Mouse (Mus musculus) liver, adult (tissue): ENCODE results near the gene Hoxc11.

ENCODE experiments used
- GATA4 ChIP-seq: IDR thresholded peaks from 2 replicates; pipeline ENCODE4 v1.6.1; 2014; ENCODE audit warnings: mild to moderate bottlenecking, low read length; ENCODE audit not compliant: insufficient replicate concordance

The Hoxc11 gene

DNA sequence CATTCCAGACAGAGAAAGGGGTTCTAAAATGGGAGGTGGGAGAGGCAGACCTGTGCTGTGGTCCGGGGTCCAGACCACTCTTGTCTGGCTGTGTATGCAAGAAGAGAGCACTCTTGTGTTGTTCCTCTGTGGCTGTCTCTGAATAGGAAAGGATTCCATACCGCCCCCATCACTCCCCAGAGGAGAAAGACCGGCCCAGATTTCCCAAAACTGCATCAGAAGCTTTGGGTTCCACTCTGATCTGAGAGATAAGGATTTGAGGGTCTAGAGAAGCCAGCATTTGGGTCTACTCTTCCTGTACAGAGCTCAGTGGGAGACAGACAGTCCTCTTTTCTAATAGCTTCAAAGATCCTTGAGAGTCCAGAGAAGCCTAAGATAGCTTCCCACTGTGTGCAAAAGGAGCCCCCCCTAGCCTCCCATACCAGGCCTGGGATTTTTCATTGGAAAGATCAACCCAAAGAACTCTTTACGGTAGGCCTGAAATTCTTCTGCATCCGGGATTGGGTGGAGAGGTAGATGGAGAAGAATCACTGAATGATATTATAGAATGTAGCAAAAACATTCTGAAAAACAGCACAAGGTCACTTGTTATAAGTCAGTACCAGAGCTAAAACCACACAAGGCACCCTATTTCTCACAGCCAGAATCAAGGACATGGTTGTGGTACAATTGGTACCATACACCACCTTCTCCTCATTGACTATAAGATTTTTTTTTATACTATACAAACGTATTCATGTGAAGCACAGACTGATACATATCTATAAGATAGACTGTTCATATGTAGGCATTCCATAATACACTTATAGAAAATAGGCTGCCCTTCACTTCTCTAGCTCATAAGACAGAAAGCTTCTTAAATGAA lies 31.4 kb upstream of the Hoxc11 start:
- no peak for TF ChIP-seq GATA4

DNA sequence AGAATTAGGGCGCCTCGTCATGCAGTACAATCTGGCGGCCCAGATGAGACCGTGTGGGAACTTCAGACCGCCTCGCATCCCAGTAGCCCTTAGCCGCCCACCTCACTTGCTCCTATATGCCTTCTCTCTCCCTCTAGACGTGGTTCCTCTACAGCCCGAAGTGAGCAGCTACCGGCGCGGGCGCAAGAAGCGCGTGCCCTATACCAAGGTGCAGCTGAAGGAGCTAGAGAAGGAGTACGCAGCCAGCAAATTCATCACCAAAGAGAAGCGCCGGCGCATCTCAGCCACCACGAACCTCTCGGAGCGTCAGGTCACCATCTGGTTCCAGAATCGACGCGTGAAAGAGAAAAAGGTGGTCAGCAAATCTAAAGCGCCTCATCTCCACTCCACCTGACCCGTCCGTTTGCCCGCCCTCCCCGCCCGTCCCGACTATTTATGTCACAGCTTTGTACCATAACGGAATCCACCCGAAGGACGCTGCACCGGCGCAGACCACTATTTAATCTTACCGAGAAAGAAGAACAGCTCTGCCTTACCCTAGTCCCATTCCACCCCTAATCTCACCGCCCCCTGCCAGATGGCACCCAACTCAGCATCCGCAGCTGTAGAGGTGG lies 27.1 kb upstream of the Hoxc11 start:
- no peak for TF ChIP-seq GATA4

DNA sequence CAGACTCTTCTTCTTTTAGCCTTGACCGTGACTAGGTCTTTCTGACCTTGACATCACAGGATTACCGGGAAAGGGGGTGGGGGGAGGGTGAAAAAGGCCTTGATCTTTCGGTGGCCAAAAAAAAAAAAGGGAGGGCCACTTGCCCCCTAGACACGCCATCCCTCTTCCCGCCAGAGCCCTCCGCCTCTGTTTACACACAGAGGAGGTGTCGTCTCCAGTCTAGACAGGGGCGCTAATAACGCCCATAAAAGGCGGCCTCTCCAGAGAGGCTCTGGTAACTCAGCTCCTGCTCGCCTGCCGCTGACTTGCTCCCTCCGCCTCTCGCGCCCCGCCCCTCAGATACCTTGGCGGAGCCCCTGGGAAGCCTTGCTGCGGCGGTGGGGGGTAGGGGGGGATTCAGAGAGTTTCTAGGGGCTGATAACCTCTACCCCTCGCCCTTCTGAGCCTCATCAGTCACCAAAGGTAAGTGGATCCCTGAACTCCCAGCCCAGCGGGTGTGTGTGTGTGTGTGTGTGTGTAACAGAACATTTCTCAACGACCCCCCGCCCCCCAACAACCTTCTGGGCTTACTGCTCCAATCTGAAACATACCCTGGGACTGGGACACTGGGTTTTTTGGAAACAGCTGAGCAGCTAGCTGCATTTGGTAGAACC lies 22.4 kb upstream of the Hoxc11 start:
- TF ChIP-seq GATA4, result no peak

DNA sequence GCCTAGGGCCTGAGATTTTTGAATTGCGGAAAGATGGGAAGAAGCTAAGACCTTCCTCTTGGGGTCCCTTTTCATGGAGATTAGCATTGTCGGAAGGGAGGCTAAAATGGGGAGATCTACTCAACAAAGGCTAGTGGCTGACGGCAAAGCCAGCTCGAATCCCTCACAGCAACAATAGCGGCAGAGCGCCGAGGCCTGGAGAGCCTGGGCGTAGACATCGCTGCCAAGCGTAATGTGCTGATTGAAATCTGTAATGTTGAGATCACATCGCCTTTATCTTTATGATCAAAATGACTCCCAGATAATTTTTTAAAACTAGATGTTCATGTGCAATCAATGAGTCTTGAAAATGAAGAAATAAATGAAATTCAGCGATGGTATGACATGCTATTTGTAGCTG lies 19.8 kb upstream of the Hoxc11 start:
- no peak for TF ChIP-seq GATA4

DNA sequence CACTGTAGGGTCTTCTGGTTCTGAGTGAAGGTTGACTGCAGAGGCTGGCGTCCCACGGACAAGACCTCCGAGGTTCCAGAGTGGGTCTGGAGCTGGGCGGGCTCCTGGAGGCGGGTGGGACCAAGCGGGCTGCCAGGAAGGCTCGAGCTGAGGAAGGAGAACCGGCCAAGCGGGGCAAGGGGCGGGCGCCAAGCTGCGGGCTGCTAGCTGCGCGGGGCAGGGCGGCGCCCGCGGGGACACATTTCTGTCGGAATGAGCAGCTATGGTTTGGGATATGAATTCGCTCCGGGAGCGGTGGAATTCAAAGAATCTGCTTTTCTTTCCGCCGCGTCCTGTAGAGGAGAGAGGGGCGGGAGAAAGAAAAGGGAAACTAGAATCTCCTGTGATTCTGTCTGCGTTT lies 19.3 kb upstream of the Hoxc11 start:
- no peak for TF ChIP-seq GATA4

DNA sequence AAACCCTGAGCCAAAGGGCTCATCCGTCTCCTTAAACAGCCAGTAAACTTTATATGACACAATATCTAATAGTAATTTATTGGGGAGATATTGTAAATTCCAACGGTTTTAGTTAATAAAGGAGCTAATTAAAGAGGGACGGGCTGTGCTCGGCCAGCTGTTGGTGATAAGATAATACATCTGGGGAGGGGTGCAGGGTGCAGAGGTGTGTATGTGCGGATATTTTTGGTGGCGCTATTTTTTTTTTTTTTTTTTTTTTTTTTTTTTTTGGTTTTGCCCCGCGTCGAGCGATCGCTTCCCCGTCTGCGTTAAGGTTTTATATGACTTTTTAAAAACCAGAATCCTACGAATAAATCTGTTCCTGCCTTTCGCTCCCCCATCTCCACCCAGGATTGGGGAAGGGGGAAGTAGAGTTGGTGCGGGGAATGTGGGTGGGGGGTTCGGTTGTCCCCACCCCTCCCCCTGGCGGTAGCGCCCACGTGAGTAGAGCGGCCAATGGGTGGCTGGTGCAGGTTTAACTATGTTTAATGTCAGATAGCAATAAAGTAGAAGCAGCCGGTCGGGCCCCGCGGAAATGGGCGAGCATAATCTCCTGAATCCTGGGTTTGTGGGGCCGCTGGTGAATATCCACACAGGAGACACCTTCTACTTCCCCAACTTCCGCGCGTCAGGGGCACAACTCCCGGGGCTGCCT lies 17.8 kb upstream of the Hoxc11 start, which contains the start of gene Hoxc12:
Gene Hoxc12, plus strand, starts transcription at position 479 of the 694 bp plus-strand sequence.
- no peak for TF ChIP-seq GATA4

DNA sequence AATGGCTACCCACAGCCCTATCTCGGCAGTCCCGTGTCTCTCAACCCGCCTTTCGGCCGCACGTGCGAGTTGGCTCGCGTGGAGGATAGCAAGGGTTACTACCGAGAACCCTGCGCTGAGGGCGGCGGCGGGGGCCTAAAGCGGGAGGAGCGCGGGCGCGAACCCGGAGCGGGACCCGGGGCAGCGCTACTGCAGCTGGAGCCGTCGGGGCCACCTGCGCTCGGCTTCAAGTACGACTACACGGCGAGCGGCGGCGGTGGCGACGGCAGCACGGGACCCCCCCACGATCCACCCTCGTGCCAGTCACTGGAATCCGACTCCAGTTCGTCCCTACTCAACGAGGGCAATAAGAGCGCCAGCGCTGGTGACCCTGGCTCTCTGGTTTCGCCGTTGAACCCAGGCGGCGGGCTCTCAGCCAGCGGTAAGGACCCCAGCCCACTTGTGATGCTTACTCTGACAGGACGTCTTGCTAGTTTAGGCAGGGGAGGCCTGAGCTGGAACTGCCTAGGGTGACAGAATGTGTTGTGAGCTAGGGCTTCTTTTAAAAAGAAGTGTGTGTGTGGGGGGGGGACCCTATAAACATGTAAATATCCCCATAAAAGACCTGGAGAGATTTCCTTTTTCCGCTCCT lies 17.1 kb upstream of the Hoxc11 start:
- TF ChIP-seq GATA4, result no peak

DNA sequence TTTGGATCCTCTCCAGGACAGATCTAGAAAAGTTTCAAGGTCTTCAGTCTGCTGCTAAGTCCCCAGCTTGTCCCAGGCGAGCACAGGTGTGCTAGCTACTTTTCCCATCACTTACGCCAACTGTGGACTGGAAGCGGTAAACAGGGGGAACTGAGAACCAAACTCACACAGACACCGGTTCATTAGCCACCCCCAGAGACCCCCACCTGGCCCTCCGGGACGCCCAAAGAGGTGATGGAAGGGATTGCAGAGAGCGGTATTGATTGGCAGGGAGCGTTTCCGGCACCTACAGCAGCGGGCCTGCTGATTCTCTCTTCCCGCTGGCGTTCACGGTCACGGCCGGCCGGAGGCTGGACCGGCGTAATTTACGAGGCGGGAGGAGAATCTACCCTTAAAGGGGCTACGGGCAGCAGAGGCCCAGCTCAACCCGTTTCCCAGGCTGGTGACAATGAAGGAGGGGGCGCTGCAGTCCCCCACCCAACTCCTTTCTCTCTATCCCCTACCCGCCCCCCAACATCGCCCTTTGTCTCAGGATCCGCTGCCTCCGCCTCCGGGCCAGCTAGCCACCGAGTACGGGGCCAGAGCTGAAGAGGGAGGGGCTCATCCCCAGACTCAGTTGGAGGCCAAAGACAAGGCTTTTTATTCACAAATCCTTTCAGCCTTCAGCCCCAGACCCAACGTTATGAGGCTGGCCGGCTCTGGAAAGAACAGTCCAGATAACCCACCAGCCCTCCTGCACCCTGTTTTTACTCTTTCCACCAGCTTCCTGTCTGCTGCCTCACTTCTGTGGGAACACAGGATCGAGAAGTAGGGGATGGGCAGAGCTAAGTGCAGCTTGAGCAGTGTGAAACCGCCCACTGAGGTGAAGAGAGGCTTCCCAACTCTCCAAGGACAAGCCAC lies 14.7 kb upstream of the Hoxc11 start:
- no peak for TF ChIP-seq GATA4

DNA sequence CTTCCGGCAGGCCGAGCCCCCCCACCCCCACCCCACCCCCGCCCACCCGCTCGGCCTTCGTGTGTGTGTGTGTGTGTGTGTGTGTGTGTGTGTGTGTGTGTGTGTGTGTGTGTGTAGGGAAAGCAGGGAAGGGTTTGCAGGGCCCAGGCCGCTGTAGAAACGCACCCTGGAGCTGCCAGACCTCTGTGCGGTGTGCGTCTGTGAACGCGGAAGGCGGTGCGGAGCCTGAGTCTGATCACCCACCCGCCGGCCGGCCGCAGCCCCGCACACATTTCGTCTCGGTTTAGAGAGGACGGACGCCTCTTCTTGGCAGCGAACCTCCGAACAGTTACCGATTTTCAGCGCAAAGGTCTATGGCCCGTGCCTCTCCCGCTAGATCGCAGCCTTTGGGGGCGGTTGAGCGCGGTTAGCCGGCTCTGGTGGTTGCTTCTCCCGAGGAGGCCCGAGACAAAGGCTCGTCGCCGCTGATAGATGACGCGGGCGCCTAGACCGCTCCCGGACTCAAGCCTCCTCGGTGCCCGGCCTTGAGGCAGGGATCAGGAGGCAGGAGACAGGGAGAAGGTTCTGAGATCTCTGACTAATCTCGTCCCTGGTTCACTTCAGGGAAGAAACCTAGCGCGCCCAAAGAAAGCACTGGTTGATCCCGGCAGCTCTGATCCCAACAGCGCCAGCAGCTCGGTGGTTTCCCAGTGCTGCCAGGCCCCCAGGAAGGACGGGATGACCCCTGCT lies 11.3 kb upstream of the Hoxc11 start:
- TF ChIP-seq GATA4, result no peak

DNA sequence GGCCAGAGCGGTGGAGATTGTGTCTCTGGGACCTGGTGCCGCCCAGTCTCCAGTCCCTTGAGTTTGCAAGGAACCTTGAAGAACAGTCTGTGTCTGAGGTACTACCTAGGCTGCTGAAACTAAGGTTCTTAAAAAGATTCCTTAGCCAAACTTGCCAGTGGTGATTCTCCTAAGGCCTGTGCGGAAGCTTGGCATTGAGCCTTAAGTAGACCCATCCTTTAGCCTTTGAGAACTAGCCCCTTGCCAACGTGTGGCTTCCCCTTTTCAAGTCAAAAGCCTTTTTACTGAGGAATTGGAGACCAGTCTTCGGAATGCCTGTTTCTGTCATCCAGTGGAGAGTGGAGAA lies 10.8 kb upstream of the Hoxc11 start:
- TF ChIP-seq GATA4, result no peak

DNA sequence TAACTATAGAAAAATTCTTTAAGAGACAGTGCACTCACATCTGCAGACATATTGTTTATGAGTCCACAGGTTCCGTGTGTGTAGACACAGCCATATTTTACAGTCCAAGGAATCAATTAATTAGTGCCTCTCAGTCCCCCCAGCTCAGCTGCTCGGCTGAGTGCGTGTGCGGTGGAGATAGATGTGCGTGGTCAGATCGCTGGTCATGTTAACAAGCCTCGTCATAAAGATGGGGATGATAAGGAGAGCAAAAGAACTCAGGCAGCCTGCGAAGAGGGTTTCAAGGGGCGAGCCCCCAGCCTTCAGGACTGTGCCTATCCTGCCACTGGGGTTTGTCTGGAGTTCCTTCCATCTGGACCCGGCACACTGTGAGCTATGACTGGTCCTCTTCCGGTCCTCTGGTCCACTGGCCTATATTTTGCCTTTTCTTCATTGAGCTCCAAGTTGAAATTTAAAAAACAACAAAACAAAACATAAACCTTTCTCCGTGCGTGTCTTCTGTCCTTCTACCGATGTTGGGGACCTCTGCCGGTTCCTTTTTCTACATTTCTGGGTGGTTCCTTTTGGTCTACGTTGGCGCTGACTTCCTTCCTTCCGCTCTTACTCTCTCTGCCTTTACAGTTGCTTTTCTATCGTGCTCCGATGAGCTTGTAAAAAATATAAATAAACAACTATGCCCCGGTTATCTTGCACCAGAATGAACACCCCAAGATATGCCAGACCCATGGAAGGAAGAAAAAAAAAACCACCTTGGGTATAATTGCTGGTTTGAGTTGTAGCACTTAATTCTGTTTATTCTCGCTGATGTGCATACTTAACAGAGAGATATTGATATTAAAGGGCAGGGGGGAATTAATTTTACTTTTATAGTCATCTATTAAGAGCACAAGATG lies 8.8 kb upstream of the Hoxc11 start:
- no peak for TF ChIP-seq GATA4

DNA sequence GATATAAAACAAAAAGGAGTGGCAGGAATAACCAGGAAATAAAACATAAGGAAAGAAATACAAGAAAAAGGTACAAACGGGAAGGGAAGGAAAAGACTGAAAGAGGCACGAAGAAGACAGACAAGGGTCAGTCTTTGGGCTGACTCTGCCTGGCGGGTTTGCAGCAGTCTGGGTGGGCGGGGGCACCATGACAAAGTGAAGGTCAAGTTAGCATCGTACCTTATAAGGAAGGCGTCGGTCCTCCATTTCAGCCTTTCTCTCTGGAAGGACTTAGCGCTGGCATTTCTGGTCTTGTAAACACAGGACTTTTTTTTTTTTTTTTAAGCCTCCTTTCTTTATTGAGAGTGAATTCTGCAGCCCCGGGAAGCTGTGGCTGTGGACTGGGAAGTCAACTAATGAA lies 7.0 kb upstream of the Hoxc11 start:
- no peak for TF ChIP-seq GATA4

DNA sequence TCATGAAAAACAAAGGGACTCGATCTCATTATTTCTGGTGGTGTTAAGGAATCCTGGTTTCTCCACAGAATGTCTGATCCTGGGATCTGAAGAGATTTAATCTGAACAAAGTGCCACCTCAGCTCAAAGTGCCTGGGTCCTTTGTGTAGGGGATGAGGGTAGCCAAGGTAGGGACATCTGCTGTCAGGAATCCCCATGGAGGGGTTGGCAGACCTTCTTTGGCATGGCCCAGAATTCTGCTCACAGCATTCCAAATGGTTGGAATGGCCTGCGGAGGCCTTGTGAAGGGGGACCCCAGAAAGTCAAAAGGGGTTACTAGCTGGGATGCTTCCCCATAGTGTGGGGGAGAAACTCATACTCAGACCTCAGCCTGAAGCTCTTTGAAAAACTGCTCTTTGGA lies 5.4 kb upstream of the Hoxc11 start:
- TF ChIP-seq GATA4, result no peak
